Mouse (Mus musculus): ENCODE measurements around the gene Babam2. TPM values are rescaled to one million over a fixed set of nuclear protein-coding genes. Genes with fewer than 3 reads are reported as not detected.
"Not testable (repeated sequence)": the region's sequence is repeated elsewhere in the genome, so short reads cannot be mapped to it uniquely, and the experiment has no call there.

Gene Babam2
- polyA plus RNA-seq, 1 experiment from 2014 or later = 37.3 TPM

- no peaks in the 10 kb centered on the region for H3K27me3 ChIP-seq (ENCODE audit: control insufficient read depth, insufficient read depth, low read length)
- WGBS = 91% methylated on average over 1 of the region's 1 CpGs
- no peak for ATAC-seq (ENCODE audit: insufficient number of reproducible peaks, insufficient read depth, low FRiP score, low read depth)
These were observed 156.3 kb downstream of the Babam2 start for GRCm38 (mm10) chr5:31853831-31854230.

GRCm38 (mm10) chr5:31858877-31859276, 161.4 kb downstream of the Babam2 start:
- H3K4me1 ChIP-seq (ENCODE audit: control insufficient read depth in 2 of 2, insufficient read depth in 2 of 2, low read length in 2 of 2); H3K4me3 ChIP-seq (ENCODE audit: control insufficient read depth in 1 of 2, insufficient read depth in 1 of 2, low read depth in 1 of 2, low read length in 2 of 2); H3K27ac ChIP-seq (replicated peaks in 1 of 2; ENCODE audit: control insufficient read depth in 1 of 2, insufficient read depth in 1 of 2, low read depth in 2 of 2, low read length in 2 of 2); ATAC-seq (ENCODE audit: insufficient number of reproducible peaks, insufficient read depth, low FRiP score, low read depth); H3K9ac ChIP-seq (ENCODE audit: low read length); H3K36me3 ChIP-seq (ENCODE audit: control insufficient read depth, insufficient read depth, low read length); H3K4me2 ChIP-seq (ENCODE audit: low read length); H3K27me3 ChIP-seq (ENCODE audit: control insufficient read depth, insufficient read depth, low read length); H3K9me3 ChIP-seq (ENCODE audit: control insufficient read depth, low read length): not testable (repeated sequence)
- WGBS = 81% methylated on average over 10 of the region's 10 CpGs

More at GRCm38 (mm10) chr5:31853831-31854230, 156.3 kb downstream of the Babam2 start:
- no peaks in the 10 kb centered on the region for H3K9me3 ChIP-seq (ENCODE audit: control insufficient read depth, low read length)
- H3K27ac ChIP-seq (replicated peaks in 1 of 2; ENCODE audit: control insufficient read depth in 1 of 2, insufficient read depth in 1 of 2, low read depth in 2 of 2, low read length in 2 of 2) = no peak overlapping the region
- no peak overlapping the region for H3K4me2 ChIP-seq (ENCODE audit: low read length)
- H3K36me3 ChIP-seq (ENCODE audit: control insufficient read depth, insufficient read depth, low read length) = no peaks in the 10 kb centered on the region
- H3K4me1 ChIP-seq (ENCODE audit: control insufficient read depth in 2 of 2, insufficient read depth in 2 of 2, low read length in 2 of 2) = no peaks in the 10 kb centered on the region
- H3K4me3 ChIP-seq (ENCODE audit: control insufficient read depth in 1 of 2, insufficient read depth in 1 of 2, low read depth in 1 of 2, low read length in 2 of 2) = no peak overlapping the region
- H3K9ac ChIP-seq (ENCODE audit: low read length) = no peak overlapping the region

GRCm38 (mm10) chr5:31860426-31860825, 162.9 kb downstream of the Babam2 start:
- no peaks in the 10 kb centered on the region for H3K4me1 ChIP-seq (ENCODE audit: control insufficient read depth in 2 of 2, insufficient read depth in 2 of 2, low read length in 2 of 2)
- no peak for ATAC-seq (ENCODE audit: insufficient number of reproducible peaks, insufficient read depth, low FRiP score, low read depth)
- H3K27ac ChIP-seq (replicated peaks in 1 of 2; ENCODE audit: control insufficient read depth in 1 of 2, insufficient read depth in 1 of 2, low read depth in 2 of 2, low read length in 2 of 2) = no peak overlapping the region
- no peak overlapping the region for H3K9ac ChIP-seq (ENCODE audit: low read length)
- H3K4me3 ChIP-seq (ENCODE audit: control insufficient read depth in 1 of 2, insufficient read depth in 1 of 2, low read depth in 1 of 2, low read length in 2 of 2) = no peak overlapping the region
- 55% methylated on average over 1 of the region's 1 CpGs for WGBS
- H3K36me3 ChIP-seq (ENCODE audit: control insufficient read depth, insufficient read depth, low read length) = no peaks in the 10 kb centered on the region
- H3K9me3 ChIP-seq (ENCODE audit: control insufficient read depth, low read length) = no peaks in the 10 kb centered on the region
- H3K27me3 ChIP-seq (ENCODE audit: control insufficient read depth, insufficient read depth, low read length) = no peaks in the 10 kb centered on the region
- no peak overlapping the region for H3K4me2 ChIP-seq (ENCODE audit: low read length)

GRCm38 (mm10) chr5:31860831-31861624, 163.5 kb downstream of the Babam2 start:
- WGBS = 86% methylated on average over 5 of the region's 5 CpGs
- H3K4me3 ChIP-seq (ENCODE audit: control insufficient read depth in 1 of 2, insufficient read depth in 1 of 2, low read depth in 1 of 2, low read length in 2 of 2) = no peak overlapping the region
- H3K9ac ChIP-seq (ENCODE audit: low read length) = no peak overlapping the region
- H3K4me1 ChIP-seq (ENCODE audit: control insufficient read depth in 2 of 2, insufficient read depth in 2 of 2, low read length in 2 of 2) = no peaks in the 10 kb centered on the region
- H3K36me3 ChIP-seq (ENCODE audit: control insufficient read depth, insufficient read depth, low read length) = no peaks in the 10 kb centered on the region
- no peaks in the 10 kb centered on the region for H3K27me3 ChIP-seq (ENCODE audit: control insufficient read depth, insufficient read depth, low read length)
- H3K27ac ChIP-seq (replicated peaks in 1 of 2; ENCODE audit: control insufficient read depth in 1 of 2, insufficient read depth in 1 of 2, low read depth in 2 of 2, low read length in 2 of 2) = no peak overlapping the region
- H3K9me3 ChIP-seq (ENCODE audit: control insufficient read depth, low read length) = no peaks in the 10 kb centered on the region
- ATAC-seq (ENCODE audit: insufficient number of reproducible peaks, insufficient read depth, low FRiP score, low read depth) = no peak
- H3K4me2 ChIP-seq (ENCODE audit: low read length) = no peak overlapping the region

GRCm38 (mm10) chr5:31862753-31863468, 165.4 kb downstream of the Babam2 start:
- no peak overlapping the region for H3K4me2 ChIP-seq (ENCODE audit: low read length)
- ATAC-seq (ENCODE audit: insufficient number of reproducible peaks, insufficient read depth, low FRiP score, low read depth) = no peak
- H3K9me3 ChIP-seq (ENCODE audit: control insufficient read depth, low read length) = no peaks in the 10 kb centered on the region
- no peak overlapping the region for H3K27ac ChIP-seq (replicated peaks in 1 of 2; ENCODE audit: control insufficient read depth in 1 of 2, insufficient read depth in 1 of 2, low read depth in 2 of 2, low read length in 2 of 2)
- H3K27me3 ChIP-seq (ENCODE audit: control insufficient read depth, insufficient read depth, low read length) = no peaks in the 10 kb centered on the region
- H3K36me3 ChIP-seq (ENCODE audit: control insufficient read depth, insufficient read depth, low read length) = no peaks in the 10 kb centered on the region
- no peak overlapping the region for H3K4me3 ChIP-seq (ENCODE audit: control insufficient read depth in 1 of 2, insufficient read depth in 1 of 2, low read depth in 1 of 2, low read length in 2 of 2)
- H3K4me1 ChIP-seq (ENCODE audit: control insufficient read depth in 2 of 2, insufficient read depth in 2 of 2, low read length in 2 of 2) = no peaks in the 10 kb centered on the region
- no peak overlapping the region for H3K9ac ChIP-seq (ENCODE audit: low read length)
- WGBS = 86% methylated on average over 1 of the region's 1 CpGs

- Histone ChIP-seq H3K9ac (ENCODE audit: low read length) (no peak overlapping the region), H3K4me2 (ENCODE audit: low read length) (no peak overlapping the region), H3K9me3 (ENCODE audit: control insufficient read depth, low read length) (no peaks in the 10 kb centered on the region), H3K27ac (replicated peaks in 1 of 2; ENCODE audit: control insufficient read depth in 1 of 2, insufficient read depth in 1 of 2, low read depth in 2 of 2, low read length in 2 of 2) (no peak overlapping the region), H3K4me1 (ENCODE audit: control insufficient read depth in 2 of 2, insufficient read depth in 2 of 2, low read length in 2 of 2) (no peaks in the 10 kb centered on the region), H3K27me3 (ENCODE audit: control insufficient read depth, insufficient read depth, low read length) (no peaks in the 10 kb centered on the region), H3K4me3 (ENCODE audit: control insufficient read depth in 1 of 2, insufficient read depth in 1 of 2, low read depth in 1 of 2, low read length in 2 of 2) (no peak overlapping the region), H3K36me3 (ENCODE audit: control insufficient read depth, insufficient read depth, low read length) (no peaks in the 10 kb centered on the region)
- ATAC-seq (ENCODE audit: insufficient number of reproducible peaks, insufficient read depth, low FRiP score, low read depth) = no peak
- 67% methylated on average over 2 of the region's 2 CpGs for WGBS
These were observed 166.6 kb downstream of the Babam2 start for GRCm38 (mm10) chr5:31864095-31864494.

GRCm38 (mm10) chr5:31866071-31866470, 168.6 kb downstream of the Babam2 start:
- Histone ChIP-seq H3K4me3 (ENCODE audit: control insufficient read depth in 1 of 2, insufficient read depth in 1 of 2, low read depth in 1 of 2, low read length in 2 of 2) (no peak overlapping the region), H3K4me2 (ENCODE audit: low read length) (no peak overlapping the region), H3K9ac (ENCODE audit: low read length) (no peak overlapping the region), H3K4me1 (ENCODE audit: control insufficient read depth in 2 of 2, insufficient read depth in 2 of 2, low read length in 2 of 2) (peaks cover 0 to 3% of the 10 kb centered on the region in 2 experiments; a peak in 2 of 4 replicates), H3K27ac (replicated peaks in 1 of 2; ENCODE audit: control insufficient read depth in 1 of 2, insufficient read depth in 1 of 2, low read depth in 2 of 2, low read length in 2 of 2) (no peak overlapping the region), H3K36me3 (ENCODE audit: control insufficient read depth, insufficient read depth, low read length) (no peaks in the 10 kb centered on the region), H3K27me3 (ENCODE audit: control insufficient read depth, insufficient read depth, low read length) (no peaks in the 10 kb centered on the region), H3K9me3 (ENCODE audit: control insufficient read depth, low read length) (no peaks in the 10 kb centered on the region)
- WGBS = 49% methylated on average over 3 of the region's 3 CpGs
- ATAC-seq (ENCODE audit: insufficient number of reproducible peaks, insufficient read depth, low FRiP score, low read depth) = no peak

All from heart, embryonic 14.5 days (tissue).